Mouse (Mus musculus): ENCODE results near the gene Sema5a.

- TF ChIP-seq CTCF (IDR thresholded peaks at IDR 0.05) (no peak), EP300 (IDR thresholded peaks at IDR 0.05) (no peak)
These were observed 352.6 kb downstream of the Sema5a start for GRCm38 (mm10) chr15:32597189-32597588.
